8 mouse cellular contexts compared by ENCODE assay signal in genomic region chr2:166180744-166181508, GRCm38 (mm10). TPM values are rescaled to one million over a fixed set of nuclear protein-coding genes. Genes with fewer than 3 reads are reported as not detected.
DNase-seq lines count a peak whose midpoint lies in the region; ATAC-seq and TF ChIP-seq lines count a peak whose summit lies in the region.

No protein-coding gene starts in this region.

- no peaks in the 10 kb centered on the region for H3K9me3 ChIP-seq in forebrain, embryonic 14.5 days (replicated peaks; ENCODE audit: control insufficient read depth, low read length)

- peaks cover 16% of the 10 kb centered on the region for H3K4me1 ChIP-seq in forebrain, embryonic 14.5 days (ENCODE audit: control insufficient read depth, insufficient read depth, low read length)
- peaks cover 34% of the 10 kb centered on the region for H3K4me1 ChIP-seq in small intestine, adult 2 months (ENCODE audit: control insufficient read depth, insufficient read depth, insufficient read length, low read length)

- H3K36me3 ChIP-seq in forebrain, embryonic 14.5 days (ENCODE audit: control insufficient read depth, insufficient read depth, low read length), result no peaks in the 10 kb centered on the region
- H3K36me3 ChIP-seq in small intestine, adult 2 months (ENCODE audit: control insufficient read depth, insufficient read depth, low read length), result no peaks in the 10 kb centered on the region

- H3K4me2 ChIP-seq in forebrain, embryonic 14.5 days (ENCODE audit: low read length), result no peak overlapping the region

- DNase-seq in 3134 (ENCODE audit: extremely low read depth, insufficient read length, low spot score), result peak; percentile 51
- peak; percentile 71 for DNase-seq in Muller cell, postnatal 12 days (ENCODE audit: inconsistent ontology term)
- peak; percentile 87 for DNase-seq in forebrain, embryonic 14.5 days (ENCODE audit: low spot score)
- peak; percentile 36 to 60 for DNase-seq in layer of hippocampus, adult 2 months (ENCODE audit: low spot score in 2 of 2)
- DNase-seq in lung, postnatal 10 days, result peak; percentile 94
- DNase-seq in natural killer cell, adult 2 months (ENCODE audit: low spot score in 2 of 2), result no peak

- peak overlapping the region; percentile 22; the same call in 1 of the 2 replicates for H3K27ac ChIP-seq in forebrain, embryonic 14.5 days (ENCODE audit: low read depth, low read length)
- peak overlapping the region; percentile 34; the same call in 1 of the 2 replicates for H3K27ac ChIP-seq in layer of hippocampus, adult 2 months
- H3K27ac ChIP-seq in small intestine, adult 2 months (ENCODE audit: insufficient read depth, low read depth, low read length), result peak overlapping the region; percentile 70

- 6% methylated on average over 11 of the region's 11 CpGs for WGBS in forebrain, embryonic 14.5 days
- 9% methylated on average over 11 of the region's 11 CpGs for WGBS in small intestine, adult 2 months

- no peak; the same call in 1 of the 2 replicates for TF ChIP-seq POLR2A in small intestine, adult 2 months (IDR thresholded peaks at IDR 0.05; ENCODE audit: low read depth, low read length)

- H3K4me3 ChIP-seq in forebrain, embryonic 14.5 days (ENCODE audit: low read depth, low read length), result no peak overlapping the region
- H3K4me3 ChIP-seq in layer of hippocampus, adult 2 months, result no peak overlapping the region
- H3K4me3 ChIP-seq in small intestine, adult 2 months (ENCODE audit: low read depth, low read length), result no peak overlapping the region

- no peak overlapping the region for H3K9ac ChIP-seq in forebrain, embryonic 14.5 days (ENCODE audit: low read length)

- TF ChIP-seq CTCF in layer of hippocampus, adult 2 months (conservative IDR thresholded peaks at IDR 0.05), result no peak
- TF ChIP-seq CTCF in small intestine, adult 2 months (IDR thresholded peaks at IDR 0.05; ENCODE audit: extremely low read depth, insufficient read length, insufficient replicate concordance, low read depth, low read length), result no peak

- ATAC-seq in forebrain, embryonic 14.5 days, result peak; percentile 55
- ATAC-seq in hematopoietic stem cell, adult 5-6 weeks (replicated peaks in 1 of 2; ENCODE audit: insufficient read depth in 1 of 2, low FRiP score in 2 of 2, low TSS enrichment in 1 of 2, low read depth in 1 of 2, poor library complexity in 2 of 2, severe bottlenecking in 2 of 2), result peak; percentile 48 to 52; a peak in 3 of 4 replicates

- H3K27me3 ChIP-seq in forebrain, embryonic 14.5 days (replicated peaks; ENCODE audit: control insufficient read depth, insufficient read depth, low read length), result 0 out of 2 replicates have a peak, but pooled peaks cover 7% of the 10 kb centered on the region
- H3K27me3 ChIP-seq in small intestine, adult 2 months (ENCODE audit: control insufficient read depth, insufficient read depth, low read length), result no peaks in the 10 kb centered on the region

RNA-seq across cellular contexts. Expression of gene Sulf2, which starts 25.5 kb away (rescaled TPM):
- 33.2 and 40.1 TPM in 2 replicates for polyA plus RNA-seq in forebrain, embryonic 14.5 days (2014; fragmentation: Nextera tagmentation; extraction: Ambion mirVana)
- 3.0 and 4.1 TPM in 2 replicates for total RNA-seq in hematopoietic stem cell, adult 5-6 weeks (2017)
- total RNA-seq in layer of hippocampus, adult 2 months (2021), result 100 to 1,000 TPM in 1 of 2 experiments, 10 to 100 TPM in 1; 93.2 to 114 TPM
- polyA plus RNA-seq in small intestine, adult 2 months (2012; rRNA removed), result 35.8 and 75.6 TPM in 2 replicates

Comparison
In these comparisons a context has a peak if more than half of its experiments do, and no peak if none do; other contexts are left out.
1. DNase-seq: peak in 3134 (single experiment), Muller cell, postnatal 12 days (single experiment), forebrain, embryonic 14.5 days (single experiment), layer of hippocampus, adult 2 months (2 of 2) and lung, postnatal 10 days (single experiment); none in natural killer cell, adult 2 months (0 of 2).
2. RNA of gene Sulf2, which starts 25.5 kb away (total RNA-seq): 93.2 to 114 TPM in layer of hippocampus, adult 2 months; 3.0 to 4.1 TPM in hematopoietic stem cell, adult 5-6 weeks; every median in the first group is over 10 times any median in the second.
3. Peak in every context shown above with its lines, with median percentiles within 50 percentile points of each other: H3K27ac ChIP-seq.